Mouse (Mus musculus): ENCODE measurements around the gene Mllt1.
A peak's percentile ranks its signal among the peaks of the same experiment; 100 is the strongest.

The Mllt1 gene

DNA sequence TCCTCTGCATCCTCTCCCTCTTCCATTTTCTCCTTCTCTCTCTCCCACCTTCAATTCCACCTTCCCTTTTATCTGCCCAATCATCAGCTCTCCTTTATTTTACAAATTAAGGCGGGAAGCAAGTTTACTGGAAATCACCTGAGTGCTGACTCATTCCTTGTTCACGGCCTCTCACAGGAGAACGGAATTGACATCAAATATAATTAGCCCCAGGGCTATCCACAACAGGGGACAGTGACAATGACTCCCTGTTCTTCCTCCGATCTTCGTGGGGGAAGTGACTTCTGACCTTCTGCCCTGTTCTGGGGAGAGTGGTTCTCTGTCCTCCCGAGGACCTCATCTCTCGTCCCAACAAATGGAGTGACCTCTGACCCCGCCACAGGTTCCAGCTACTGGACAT lies 58.2 kb downstream of the Mllt1 start:
- no peak for DNase-seq

DNA sequence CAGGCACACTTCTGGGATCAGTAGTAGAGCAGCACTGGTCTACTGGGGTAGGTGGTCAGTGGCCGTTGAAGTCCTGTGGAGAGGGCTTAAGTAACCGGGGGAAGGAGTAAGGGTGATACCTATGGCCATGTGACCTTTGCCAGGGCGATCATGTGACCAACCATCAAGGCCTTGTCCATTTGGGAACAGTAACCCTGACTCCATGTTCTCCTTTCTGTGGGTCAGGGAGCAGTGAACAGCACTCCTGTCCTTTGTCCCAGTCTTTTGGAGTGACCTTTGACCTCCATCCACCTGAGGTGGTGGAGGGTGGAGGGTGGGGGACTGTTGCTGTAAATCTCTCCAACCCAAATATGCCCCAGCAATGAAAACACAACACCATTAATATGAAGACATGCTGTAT lies 58.8 kb downstream of the Mllt1 start:
- DNase-seq = no peak

DNA sequence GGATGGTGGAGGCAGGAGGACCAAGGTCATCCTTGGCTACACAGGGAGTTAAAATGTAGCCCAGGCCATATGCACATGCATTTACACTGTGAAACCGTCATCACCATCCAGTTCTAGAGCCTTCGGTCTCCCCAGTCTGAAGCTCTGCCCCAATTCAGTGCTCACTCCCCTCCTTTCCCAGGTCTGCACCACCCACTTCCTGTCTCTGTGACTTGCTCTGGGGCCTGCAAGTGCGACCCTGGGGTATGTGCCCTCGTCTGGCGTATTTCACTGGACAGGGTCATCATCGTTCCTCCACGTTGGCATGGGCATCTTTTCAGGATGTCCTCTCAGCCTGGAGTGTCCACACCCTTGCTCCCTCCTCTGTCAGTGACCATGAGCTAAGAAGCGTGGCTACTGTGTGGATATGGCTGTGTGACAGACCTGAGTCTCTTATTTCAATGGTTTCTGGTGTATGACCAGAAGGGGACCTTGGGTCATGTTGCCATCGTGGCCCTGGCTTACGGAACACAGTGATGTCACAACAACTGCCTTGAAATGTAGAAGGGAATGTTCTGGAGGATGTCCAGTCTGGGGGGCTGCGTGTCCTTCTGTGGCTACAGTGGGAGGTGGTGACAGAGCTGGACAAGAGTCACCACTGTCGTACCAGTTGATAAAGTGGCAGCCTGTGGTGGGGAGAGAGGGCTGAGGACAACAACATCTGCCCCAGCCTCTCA lies 60.1 kb downstream of the Mllt1 start, which contains the start of gene 1700061G19Rik:
Gene 1700061G19Rik (plus strand): TSS at position 542 of the 716 bp plus-strand sequence.
- DNase-seq = no peak

DNA sequence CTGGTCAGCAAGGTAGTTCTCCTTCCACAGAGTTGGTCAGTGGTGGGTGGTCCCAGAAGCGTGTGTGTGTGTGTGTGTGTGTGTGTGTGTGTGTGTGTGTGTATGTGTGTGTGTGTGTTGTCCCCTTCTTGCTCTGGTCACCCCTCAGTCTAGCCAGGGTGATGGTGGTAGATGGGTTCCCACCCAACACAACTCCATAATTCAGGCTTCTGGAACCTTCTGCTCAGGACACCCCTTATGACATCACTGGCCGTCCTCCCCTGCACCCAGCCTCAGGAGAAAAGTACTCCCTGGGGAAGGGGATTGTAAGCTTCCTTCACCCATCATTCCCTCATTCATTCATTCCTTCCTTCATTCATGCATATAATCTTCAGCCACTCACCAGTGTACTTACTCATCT lies 61.0 kb downstream of the Mllt1 start, which contains the start of gene Acsbg2:
Gene Acsbg2 (minus strand): TSS at position 211 of the 400 bp plus-strand sequence.
- no peak for DNase-seq

DNA sequence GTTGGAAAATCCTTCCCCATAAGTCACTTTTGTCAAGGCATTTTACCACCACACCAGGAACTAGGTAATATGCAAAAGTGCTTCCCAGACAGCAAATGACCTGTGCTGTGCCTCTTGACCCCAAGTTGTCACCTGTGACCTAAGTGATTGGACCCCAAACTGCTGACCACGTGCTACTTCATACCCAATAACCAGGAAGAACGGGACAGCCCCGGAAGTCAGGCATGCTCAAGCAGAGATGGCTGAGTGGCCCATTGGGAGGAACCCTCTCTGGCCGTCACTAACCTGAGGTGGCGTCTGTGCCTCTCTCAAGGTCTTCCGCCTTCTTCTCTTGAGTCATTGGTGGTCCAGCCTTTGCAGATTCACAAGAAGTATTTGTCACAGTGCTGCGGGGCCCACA lies 62.7 kb downstream of the Mllt1 start:
- DNase-seq = no peak

DNA sequence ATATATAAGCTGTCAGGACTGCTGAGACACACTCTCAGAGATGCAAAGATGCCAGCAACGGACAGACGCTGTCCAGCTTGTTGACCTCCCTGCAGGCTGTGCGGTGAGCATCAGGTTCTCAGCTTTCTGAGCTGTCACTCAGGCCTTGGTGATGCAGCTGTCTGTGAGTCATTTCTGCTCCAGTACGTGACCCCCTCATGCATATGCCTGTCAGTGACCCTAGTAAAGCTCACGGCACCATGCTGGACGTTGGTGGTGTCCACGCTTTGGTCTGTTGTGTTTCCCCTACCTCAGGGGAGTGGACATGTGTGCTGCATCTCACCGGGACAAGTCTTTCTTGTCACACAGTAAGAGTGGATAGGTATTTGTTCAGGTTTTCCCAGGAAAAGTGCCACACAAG lies 63.4 kb downstream of the Mllt1 start:
- DNase-seq = no peak

DNA sequence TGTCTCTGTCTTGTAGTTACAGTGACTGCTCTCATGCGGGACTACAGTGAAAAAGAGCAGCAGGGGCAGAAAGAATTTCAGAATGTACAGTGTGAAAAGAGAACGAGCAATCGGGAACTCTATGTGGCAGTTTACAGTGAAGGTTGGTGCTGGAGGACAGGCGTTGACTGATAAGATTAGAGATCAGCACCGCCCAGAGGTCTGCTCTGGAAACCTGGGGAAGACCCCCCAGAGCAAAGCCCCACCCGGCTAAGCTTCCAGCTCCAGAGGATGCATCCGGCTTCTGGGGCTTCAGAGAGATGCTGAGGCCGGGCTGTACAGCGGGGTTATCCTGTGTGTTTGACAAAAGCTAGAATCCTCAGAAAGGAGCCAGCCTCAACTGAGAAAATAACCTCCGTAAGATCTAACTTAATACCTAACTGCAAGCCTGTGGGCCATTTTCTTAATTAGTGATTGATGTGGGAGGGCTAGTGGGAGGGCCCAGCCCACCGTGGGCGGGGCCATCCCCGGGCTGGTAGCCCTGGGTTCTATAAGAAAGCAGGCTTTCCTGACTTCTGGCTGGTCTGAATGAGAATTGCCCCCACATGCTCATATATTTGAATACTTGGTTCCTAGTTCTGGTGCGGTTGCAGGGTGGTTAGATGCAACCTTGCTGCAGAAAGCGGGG lies 64.8 kb downstream of the Mllt1 start:
- no peak for DNase-seq

DNA sequence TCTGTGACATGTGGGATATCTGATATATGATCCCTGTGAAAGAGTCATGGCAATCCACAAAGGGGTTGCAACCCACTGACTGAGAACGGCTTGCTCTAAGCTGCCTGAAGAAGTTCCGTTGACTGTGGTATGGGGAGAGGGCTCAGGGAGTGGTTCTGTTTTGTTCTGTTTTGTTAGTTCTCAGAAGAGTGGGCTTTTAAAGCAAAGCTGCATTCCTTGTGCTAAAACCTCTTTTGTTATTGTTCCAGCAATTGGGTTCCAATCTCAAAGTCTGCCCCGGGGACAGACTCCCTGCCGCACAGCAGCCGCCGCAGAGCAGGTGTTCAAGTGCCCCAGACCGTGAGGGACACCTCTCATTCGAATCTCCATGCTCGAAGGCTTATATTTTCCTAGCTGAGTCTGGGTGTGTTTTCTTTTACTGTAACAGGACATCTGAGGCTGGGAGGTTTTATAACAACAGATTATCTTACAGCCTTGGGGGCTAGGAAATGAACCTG lies 65.7 kb downstream of the Mllt1 start:
- no peak for DNase-seq

DNA sequence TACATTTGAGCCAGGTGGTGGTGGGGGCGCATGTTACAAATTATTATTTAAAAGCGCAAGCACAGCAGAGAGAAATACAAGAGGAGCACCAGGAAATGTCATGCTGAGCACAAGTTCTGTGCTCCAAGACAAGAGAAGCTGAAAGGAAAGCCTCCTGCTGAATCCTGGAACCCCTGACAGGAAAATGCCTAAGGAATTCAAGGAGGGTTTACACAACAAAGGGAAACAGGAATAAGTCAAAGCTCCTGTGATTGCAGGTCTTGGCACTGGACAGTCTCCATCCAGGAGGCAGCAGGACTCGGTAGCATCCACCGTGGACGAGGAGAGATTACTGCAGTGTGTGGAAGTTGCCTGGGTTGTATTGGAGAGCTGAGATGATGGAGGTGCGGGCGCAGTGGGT lies 69.1 kb downstream of the Mllt1 start:
- DNase-seq = no peak

DNA sequence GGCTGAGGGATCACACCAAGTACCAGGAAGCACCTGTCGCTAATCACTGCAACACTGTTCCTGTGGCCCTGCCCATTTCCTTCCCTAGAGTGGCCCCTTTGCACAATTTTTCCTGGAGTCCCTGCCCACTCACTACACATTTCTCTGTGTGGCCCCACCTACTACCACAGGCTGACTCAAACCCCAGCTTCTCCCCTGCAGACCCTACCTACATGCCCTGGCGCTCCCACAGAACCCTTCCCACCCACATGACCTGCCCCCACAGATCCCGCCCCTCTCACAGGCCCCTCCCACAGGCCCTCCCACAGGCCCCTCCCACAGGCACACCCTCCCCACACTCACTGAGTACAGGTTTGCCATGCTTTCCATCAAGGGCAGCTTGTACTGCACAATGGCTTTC lies 74.0 kb downstream of the Mllt1 start:
- DNase-seq = no peak

DNA sequence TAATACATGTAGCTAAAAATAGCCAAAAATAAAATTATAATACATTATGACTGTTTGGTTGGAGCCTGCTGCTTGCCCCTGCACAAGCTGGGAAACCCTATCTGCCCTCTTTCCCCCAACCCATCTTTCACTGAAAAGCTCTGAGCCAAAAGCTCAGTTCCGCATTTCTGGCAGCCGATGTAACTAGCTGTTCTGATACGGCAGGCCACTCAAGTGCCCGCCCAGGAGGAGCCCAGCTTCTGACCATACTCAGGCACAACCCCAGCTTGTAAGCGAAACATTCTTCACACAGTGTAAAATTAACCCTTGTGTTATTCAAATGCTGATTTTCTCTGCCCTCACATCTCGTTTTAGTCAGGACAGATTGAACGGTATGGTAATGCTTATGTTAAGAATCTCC lies 76.3 kb downstream of the Mllt1 start:
- no peak for DNase-seq

DNA sequence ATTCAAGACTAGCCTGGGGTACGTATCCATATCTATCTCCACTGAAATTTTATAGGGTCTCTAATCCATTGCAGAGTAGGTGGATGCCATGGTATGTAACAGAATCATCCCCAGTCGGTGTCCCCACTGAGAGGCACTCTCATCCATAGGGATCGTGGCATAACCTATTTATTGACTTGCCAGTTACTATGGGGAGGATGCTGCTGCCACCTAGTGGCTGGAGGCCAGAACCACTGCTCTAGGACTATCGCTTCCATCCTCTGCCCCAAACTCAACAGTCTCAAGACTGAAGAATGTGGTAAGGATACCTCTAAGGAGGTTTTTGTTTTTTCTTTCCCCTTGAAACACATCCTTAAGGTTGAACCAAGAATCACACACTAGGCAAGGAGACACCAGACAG lies 77.0 kb downstream of the Mllt1 start:
- DNase-seq = peak; percentile 39

DNA sequence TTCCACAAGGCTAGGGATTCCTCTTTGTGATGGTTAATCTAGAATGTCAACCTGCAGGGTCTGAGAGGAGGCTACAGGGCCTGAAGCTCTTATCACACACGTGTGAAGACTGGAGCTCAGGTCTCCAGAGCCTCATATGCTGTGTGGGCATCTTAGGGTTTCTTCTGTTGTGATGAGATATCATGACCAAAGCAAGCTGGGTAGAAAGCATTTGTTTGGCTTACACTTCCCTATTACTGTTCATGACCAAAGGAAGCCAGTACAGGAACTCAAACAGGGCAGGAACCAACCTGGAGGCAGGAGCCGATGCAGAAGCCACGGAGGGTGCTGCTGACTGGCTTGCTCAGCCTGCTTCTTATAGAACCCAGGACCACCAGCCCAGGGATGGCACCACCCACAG lies 79.8 kb downstream of the Mllt1 start:
- DNase-seq = no peak

DNA sequence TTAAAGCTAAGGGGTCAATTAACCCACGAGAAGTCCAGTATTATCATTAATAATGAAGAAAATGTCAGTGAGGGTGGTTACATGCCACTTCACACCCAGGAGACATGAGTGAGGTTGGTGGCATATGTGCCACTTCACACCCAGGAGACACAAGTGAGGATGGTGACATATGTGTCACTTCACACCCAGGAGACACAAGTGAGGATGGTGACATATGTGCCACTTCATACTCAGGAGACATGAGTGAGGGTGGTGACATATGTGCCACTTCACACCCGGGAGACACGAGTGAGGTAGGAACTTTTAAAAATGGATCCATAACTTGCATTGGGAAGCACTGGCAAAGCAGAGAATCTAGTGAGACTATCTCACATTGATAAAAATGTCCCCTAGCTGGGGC lies 84.0 kb downstream of the Mllt1 start:
- DNase-seq = no peak

DNA sequence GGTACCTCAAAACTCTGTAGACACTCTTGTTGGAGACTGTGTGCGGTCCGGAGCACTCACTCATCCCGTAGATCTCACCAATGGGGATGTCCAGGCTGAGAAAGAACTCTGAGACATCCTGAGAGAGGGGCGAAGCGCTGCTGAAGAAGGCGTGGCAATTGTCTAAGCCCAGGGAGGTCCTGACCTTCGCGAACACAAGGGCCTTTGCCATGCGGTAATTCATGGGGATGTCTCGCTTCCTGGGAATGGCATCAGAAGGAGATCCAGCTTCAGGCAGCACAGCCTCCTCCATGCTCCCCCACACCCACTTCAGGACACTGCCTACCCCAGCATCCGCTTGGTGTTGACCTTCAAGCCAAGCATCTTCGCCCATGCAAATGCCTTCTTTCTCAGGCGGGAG lies 85.5 kb downstream of the Mllt1 start:
- no peak for DNase-seq

DNA sequence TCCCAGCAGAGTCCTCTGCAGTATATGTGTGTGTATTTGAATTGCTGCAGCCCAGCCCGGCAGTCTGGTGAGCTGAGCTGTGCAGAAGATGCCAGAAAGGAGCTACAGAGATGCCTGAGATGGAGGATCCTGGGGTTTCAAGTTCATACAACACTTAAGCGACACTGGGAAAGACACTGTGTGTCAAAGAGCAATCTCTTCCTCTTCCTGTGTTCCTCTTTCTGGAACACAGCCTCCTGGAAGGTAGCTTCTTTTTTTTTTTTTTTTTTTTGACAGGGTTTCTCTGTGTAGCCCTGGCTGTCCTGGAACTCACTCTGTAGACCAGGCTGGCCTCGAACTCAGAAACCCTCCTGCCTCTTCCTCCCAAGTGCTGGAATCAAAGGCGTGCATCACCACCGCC lies 86.4 kb downstream of the Mllt1 start:
- DNase-seq = no peak

DNA sequence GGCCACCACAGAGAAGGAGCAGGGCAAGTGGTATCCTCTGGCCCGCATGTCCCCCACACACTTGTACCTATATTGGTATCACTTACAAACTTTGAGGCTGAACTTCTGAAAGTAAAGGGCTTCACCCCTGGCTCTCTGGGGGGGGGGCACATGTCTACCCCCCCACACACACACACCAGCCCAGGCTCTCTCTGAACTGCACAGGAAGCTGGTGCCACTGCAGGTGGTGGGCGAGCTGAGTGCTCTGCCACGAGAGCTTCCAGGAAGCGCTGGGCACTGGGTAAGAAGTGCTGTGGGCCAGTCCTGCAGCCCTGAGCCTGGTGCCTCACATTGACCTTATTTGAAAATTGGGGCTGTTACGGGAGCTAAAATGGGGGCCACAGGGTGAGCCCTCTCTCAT lies 91.5 kb downstream of the Mllt1 start:
- no peak for DNase-seq

Data from cerebellum, adult 9-10 months (tissue).